Mouse (Mus musculus) cerebellum, adult 11-12 months (tissue): ENCODE measurements around the gene Synj2.
A peak's percentile ranks its signal among the peaks of the same experiment; 100 is the strongest.

Experiments used
- DNase-seq: peaks from one replicate; pipeline ENCODE4 v3.0.0; 2022

The Synj2 gene

DNA sequence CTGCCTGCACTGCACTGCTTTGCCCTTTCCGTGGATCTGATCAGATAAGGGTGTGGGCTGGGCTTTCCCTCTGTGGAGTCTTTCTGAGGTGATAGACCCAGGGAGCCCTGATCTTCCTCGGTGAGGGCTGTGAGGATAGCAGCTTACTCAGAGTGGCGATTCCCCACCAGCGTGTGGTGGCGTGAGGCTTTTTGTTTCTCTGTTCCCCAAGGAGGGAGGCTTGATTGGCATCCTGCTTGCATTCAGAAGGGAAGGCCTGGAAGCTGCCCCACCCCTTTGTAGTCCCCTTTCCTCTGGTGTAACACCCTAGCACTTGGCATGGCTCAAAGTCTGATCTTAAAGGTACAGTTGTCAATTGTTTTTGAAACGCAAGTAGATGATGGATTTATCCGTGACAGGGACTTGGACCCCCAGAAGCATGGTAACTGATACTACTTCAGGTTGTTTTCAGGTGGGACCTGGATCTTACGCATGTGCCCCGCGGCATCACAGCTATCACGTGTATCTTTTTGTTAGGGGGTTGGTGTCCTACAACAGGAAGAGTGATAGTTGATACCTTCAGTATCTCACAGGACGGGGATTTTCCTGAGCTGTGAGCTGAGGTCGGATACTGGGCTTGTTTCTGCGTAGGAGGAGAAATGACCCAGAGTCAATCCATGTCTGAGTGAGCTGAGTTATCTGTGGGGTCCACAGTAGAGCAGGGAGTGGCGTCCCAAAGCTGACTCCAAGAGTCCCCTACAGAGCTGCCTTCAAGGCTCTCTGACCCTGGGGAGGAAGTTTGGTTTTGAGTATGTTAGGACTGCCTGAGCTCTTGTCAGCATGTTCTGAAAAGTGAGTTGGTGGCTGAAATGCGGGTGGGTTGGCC, 36.2 kb downstream of the Synj2 start:
- no peak for DNase-seq

DNA sequence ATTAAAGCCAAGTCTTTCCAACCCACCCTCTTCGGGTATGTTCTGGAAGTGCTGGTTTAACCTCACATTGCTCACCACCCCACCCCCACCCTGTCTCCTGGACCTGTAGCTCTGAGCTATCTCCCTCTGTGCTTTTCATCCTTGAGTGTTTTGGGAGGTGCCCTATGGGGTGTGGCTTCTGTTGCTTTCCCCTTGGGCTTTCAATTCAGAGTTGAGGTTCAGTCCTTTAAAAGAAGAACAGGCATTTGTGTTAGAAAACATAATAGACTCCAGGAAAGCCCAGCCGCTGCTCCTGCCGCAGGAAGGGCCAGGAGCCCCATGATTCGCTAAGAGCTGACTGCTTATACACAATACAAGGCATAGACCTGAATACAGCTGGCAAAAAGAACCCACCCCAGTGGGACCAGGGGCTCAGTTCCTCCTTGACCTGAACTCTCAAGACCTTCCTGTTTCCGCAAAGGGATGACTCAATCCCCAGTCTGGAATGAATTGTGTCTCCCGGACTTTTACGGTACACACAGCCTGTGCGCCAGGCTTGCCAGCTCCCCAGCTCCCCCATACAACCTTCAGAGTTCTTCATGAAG, 36.9 kb downstream of the Synj2 start:
- DNase-seq: no peak

DNA sequence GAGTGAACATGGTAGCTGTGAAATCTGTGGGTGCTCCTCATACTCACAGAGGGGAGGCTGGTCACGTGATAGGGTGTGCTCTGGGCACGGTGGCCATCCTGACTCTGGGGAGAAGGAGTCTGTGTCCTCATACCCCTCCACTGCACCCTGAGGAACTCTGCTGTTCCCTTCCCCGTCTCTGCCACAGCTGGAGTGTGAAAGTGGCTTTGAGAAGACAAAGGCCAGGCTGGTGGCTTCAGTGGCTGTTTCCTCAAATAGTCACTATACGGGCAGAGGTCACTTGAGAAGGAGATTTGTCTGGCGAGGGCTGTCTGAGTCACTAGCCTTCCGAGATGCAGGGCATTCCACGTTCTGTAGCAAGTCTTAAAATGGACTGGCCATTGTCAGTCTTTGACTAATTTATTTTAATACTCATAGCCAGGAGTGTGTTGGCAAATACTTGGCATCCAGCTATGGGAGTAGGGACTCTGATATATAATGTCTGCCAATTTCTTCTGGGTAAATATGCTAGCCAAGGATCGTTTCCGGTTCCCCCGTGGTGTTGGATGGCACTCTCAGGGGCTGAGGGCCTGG, 37.5 kb downstream of the Synj2 start:
- no peak for DNase-seq

DNA sequence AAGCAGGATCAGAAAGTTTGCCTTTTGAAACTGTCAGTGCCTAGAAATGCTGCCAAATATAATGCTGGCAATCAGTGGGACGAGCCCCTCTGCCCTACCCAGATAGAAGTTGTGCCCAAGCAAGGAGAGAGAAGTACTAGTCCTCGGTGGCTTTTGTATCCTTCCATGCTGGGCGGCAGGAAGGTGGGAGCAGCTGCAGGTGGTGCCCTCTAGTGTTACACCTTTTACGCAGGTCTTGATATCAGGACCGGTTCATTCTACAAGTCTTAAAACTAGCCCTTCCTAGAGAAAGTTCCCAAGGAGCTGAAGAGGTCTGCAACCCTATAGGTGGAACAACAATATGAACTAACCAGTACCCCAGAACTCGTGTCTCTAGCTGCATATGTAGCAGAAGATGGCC, 39.8 kb downstream of the Synj2 start:
- no peak for DNase-seq

DNA sequence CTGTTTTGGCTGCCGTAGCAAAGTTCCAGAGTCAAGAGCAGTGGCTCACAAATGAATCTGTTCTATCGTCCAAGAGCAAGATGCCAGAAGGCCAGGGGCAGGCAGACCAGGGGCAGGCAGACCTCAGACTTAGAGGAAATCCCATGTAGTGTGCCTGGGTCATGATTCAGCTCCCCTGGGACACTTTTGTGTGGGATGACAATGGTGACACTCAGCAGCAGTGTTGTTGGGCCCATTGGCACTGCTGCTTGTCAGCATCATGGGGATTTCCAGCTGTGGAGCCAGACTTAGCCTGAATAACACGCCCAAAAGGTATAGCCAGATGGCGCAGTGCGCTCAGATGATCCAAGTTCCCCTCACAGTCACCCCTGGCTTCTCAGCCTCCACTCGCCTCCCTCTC, 42.1 kb downstream of the Synj2 start:
- no peak for DNase-seq

DNA sequence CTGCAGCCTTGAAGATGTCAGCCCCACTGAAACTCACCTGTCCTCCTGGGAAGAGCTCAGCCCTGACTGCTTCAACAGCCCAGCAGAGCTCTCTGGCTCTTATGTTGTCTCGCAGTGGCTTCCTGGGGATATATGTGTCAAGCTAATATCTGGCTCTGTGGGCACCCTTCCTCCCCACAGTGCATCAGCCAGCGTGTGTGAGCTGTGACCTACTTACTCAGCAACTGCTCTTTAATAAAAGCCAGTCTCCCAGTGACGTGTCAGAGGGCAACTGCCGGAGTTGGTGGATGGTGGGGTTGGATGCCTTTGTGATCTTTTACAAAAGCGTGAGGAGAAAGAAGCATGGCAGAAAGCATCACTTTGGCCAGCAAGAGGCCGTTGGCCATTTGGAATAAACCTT, 42.8 kb downstream of the Synj2 start:
- no peak for DNase-seq

DNA sequence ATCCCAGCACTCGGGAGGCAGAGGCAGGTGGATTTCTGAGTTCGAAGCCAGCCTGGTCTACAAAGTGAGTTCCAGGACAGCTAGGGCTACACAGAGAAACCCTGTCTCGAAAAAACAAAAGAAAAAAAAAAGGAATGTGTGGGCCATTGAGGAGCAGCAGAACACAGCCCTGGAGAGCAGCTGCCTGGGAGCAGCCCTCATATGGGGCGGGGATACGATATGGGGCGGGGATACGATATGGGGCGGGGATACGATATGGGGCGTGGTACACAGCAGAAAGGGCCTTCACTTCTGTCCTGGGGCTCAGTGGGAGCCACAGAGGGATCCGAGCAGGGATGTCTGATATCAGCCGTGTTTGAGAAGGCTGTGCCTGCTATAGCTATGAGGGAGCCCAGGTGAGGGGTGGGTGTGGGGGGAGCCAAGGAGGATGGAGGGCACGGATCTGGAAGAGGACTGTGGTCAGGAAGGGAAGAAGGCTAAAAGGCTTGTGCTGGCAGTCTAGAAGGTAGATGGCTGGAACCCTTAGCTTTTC, 43.7 kb downstream of the Synj2 start:
- no peak for DNase-seq

DNA sequence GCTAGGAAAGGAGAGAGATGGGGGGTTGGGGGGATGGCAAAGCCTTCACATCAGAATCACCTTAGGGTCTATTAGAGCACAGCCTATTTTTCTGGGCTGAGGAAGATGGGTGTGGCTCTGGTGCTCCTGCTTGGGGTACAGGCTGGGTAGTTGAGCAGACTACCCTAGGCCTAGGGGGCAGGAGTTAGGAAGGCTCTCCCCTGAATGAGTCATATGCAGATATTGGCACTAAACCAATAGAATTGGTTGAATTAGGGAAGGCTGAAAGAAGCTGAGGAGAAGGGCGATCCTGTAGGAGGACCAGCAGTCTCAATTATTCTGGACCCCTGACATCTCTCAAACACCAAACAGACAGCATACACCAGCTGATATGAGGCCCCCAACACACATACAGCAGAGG, 44.2 kb downstream of the Synj2 start:
- no peak for DNase-seq

DNA sequence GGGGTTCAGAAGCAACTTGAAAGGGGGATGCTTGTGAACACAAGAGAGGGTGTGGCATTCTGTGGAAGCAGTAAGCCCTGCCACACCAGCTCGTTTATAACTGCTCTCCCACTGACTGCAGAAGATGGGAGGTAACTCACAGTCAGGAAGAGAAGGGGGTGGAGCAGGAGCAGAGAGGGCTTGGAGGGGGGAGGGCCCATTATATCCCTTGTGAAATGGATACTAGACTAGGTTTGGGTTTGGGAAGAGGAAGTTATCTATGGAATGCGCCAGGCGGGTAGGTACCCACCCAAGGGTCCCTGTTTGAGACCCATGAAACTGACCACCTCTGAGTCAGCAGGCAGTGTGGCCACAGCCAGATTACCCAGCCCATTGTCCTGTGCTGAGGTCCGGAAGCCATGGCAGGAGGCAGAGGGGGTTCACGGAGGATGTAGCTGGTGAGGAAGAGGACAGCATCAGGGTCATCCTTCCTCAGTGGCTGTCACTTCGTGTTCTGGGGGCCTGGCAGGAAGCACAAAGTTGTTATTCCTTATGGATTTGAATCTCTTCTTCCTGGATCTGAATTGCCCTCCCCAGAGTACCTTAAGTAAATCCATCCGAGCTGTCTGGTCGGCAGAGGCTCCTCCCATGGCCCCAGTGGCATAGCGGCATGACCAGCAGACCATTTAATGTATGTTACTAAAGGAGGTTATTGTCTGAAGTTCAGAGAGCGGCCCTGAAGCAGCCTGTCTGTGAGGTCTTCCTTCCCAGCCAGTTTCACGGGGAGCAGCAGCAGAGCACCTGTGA, 46.4 kb downstream of the Synj2 start:
- no peak for DNase-seq

DNA sequence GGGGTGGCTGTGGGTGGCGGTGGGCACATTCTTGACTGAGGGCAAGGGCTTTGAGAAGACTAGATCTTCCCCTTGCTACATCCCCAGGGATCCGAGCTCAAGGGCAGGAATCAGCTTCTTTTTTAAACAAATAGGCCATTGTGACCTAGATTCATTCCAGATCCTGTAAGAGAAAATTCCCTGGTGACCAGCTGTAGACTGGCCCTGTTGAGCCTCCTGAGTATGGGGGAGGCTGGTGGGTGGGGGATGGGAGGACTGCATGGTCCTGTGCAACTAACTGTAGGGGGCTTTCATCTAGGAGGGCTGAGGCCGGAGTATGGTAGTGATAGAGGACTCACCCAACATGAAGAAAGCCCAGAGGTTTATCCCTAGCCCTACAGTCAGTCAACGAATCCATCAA, 47.0 kb downstream of the Synj2 start:
- no peak for DNase-seq

DNA sequence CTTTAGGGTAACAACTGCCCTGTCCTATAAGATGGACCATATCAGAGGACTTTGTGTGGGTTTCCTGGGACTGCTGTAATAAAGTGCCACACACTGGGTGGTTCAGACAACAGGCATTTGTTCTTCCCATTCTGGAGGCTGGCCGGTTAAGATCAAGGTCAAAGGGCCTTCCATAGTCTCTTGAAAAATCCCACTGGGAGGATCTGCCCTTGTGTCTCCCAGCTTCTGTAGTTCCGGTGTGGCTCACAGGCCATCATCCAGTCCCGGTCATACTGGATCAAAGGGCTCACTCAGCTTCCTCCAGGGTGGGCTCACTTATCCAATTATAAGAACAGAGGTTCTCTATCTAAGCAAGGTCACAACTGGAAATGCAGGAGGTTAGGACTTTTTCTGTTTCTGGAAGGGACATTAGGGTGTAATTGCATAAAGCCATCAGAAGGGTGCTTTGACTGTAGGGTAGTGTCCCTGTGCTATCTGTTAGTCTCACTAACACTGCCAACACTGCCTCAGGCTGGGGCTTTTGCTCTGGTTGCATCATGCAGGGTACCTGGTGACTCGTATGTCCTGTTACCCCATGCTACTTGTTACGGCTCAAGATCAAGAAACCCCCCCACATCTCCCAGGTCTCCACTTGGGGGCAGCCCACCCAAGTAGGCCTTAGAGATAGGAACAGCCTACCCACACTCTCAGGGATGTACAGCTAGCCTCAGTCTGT, 51.9 kb downstream of the Synj2 start:
- no peak for DNase-seq

DNA sequence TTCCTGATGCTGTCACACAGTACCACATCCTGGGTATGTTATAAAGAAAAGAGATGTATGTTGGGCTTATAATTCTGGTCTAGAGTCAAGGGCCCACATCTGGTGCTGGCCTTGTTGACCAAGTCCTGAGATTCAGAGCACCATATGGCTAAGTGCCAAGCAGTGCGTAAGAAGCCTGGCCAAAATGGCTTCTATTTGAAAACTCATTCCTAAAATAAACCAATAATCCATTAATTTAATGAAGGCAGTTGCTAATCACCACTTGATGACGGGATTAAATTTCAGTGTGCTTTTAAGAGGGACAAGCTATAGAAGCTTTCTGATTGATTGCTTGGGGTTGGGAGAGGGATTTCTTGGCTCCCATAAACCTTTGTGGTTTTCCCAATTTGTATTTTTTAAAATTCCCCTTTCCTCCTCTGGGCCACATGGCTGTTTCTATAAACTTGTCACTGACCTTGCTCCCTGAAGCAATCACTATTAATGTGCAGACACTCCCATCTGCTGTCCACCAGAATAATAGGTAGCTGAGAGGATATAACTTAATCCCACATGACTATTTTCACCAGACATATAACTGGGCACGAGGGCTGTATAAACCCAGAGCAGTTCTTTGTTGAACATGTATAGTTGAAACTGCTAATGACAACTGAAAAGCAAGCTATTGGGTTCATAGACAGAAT, 52.6 kb downstream of the Synj2 start:
- DNase-seq: no peak

DNA sequence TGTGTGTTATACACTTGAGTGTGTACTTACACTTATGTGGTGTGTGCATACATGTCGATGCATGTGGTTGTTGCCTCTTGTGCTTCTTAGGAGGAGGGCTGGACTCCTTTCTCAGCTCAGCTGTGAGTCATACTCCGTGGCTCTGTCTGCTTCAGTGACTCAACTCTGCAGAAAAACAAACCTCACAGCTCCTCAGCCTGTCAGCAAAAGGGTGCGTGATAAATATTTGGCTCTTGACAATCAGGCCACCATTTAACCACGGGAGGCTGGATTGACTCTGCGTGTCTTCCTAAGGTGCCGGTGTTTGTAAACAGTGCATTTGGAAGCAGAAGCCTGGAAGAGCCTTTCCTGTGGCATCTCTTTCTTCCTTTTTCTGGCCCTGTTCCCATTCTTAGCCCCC, 53.5 kb downstream of the Synj2 start:
- DNase-seq: no peak

DNA sequence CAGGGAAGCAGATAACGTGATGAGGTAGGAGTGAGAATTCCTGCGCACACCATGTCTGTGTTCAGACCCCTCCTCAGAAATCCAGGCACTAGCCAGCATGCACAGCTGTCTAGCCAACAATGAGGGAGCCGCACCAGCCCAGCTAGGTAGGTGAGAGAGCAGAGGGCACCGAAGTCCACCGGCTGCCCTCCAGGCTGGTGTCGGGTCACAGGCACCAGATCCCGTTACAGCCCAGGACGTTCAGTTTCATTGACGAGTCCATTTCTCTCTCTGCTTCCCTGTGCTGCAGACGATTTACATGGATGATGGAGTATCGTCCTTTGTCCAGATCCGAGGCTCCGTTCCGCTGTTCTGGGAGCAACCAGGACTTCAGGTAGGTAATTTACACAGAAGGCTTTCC, 55.5 kb downstream of the Synj2 start:
- no peak for DNase-seq

DNA sequence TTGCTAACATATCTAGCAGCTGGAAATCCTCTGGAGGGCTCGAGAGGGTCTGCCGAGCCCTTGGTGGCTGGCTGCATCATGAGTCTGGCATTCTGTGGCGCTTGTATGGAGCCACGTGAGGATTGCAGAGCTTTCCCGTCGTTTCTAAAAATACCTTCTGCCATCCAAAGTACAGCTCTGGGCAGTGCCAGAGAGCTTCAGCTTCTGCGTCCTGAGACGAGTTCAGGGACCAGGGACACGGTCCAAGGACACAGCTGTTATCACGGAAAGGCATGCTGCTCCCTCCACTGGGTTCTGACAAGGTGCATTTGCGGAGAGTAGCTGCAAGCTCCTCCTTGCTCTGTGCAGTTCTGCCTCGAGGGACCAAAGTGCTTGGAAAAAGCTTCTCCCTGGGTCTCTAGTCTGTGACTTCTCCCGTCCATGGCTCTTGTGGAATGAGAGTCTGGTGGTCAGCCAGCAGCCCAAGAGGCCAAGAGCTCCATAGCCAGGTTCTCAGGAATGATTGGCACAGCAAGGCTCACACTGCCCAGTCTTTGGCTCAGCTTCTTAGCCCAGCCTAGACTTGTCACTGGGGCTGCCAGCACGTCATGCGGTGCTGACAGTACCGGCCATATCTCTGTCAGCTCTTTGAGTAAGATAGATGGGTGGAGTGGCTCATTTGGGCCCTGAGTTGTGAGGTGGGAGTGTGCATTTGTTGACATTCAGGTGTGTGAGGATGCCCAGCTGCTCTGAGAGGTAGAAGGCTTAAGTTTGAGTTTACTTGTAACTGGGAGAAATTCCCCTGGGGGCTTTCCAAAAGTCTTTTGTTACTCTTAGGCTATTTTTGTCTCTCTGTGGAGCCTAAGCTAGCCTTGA, 56.5 kb downstream of the Synj2 start:
- peak; percentile 86 for DNase-seq

DNA sequence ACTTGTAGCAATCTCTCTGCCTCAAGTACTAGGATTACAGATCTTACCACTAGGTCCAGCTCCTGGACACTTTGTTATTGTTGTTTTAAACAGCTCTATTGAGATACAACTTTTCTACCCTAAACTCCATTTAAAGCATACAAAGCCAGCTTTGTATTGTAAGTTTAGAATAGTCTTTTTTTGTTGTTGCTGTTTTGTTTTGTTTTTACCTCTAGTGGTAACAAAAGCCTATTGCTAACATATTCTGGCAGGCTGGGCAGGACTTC, 57.1 kb downstream of the Synj2 start:
- no peak for DNase-seq

DNA sequence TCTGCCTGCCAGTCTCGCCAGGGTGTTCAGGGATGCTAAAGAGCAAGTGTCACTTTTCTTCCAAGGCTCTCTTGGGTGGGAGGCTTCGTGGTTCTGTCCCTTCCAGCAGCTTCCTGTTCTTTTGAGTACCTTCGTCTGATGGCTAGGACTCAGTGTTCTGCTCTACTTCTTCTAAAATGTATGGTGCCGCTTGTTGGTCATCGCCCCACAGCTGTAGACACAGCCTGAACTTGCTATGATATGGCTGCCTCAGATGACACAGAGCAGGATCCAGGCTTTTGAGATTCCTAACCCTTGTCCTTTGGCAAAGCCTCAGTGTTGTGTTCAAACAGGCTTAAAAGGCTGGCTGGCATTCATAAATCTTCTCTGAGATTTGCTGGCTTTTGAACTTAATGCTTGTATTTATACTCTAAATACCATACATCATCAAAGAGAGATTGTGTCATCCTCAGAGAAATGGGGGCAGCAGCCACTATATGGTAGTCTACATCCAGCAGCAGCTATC, 58.0 kb downstream of the Synj2 start:
- no peak for DNase-seq

DNA sequence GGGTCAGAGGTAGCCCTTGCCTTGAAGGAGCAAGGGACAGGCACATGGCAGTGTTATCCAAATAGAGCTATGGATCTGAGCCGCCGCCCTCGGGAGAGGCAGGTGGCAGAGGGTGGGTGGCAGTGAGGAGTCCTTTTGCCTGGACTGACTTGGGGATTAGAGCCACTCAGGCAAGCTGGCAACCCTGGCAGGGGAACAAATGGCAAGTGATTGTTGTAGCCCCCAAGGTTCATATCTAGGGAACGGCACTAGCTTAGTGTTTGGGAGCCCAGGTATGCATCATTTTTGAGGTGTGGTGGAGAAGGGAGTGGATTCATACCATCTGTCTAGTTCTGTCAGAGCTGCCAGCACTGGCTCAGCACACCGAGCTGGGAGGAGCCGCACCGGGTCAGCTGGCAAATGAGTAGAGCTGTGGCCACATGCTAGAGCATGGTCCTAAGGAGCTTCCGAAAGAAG, 59.8 kb downstream of the Synj2 start:
- peak; percentile 90 for DNase-seq

DNA sequence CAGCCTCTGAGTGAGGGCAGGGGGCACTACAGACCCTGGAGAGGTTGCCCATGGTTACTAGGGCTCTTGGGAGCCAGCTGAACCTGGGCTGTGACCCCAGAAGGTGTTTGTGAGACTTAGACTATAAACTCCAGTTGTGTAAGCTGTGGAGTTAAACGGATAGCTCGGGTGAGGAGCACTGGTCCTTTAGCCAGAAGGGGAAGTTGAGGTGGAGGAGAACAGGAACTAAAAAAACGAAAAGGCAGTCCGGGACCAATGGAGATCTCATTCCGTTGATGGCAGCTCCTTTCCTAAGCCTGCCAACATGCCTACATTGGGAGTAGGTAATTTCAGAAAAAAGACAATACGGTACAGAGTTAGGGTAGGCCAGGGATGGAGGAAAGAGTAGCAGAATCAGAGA, 60.3 kb downstream of the Synj2 start:
- DNase-seq: no peak

DNA sequence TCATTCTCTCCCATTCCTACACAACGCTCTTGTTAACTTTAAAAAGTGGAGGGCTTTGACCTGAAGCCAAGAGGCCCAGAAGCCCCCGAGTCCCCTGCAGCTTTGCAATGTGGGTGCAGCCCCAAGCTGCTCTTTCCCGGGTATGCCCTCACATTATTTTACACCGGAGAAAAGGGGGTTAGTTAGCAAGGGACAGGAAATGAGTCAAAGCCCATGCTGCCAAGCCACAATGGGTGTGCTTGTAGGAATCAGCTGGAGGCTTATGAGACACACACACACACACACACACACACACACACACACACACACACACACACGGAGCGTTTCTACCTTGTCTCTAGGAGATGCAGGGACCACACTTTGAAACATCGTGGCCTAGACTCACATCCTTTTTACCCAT, 60.8 kb downstream of the Synj2 start:
- no peak for DNase-seq

DNA sequence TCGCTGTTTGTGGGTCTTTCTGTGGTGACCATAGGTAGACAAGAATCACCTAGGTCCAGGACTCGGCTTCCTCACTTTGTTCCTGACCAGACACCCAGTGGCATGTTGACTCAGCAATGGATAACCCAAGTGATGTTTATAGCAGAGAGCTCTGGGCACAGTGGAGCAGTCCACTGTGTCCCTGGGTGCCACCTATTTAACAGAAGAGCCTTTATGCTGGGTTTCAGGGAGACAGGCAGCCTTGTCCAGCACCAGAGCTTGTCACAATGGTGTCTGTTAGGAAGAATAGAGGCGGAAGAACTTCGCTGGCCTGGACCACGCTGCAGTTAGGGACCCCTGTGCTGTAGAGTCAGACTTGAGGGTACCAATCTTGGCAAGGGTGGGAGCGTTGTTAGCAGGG, 61.5 kb downstream of the Synj2 start:
- DNase-seq: no peak
